Mouse (Mus musculus) kidney, postnatal 25 days (tissue): ENCODE measurements around the gene Glg1.
"Not testable (repeated sequence)": the region's sequence is repeated elsewhere in the genome, so short reads cannot be mapped to it uniquely, and the experiment has no call there.

Experiments
- DNase-seq, 2 experiments: peaks; one replicate each; pipeline ENCODE4 v3.0.0; 2021; ENCODE audit warnings: mixed read lengths in 2 of 2

Glg1 gene

GRCm38 (mm10) chr8:111248136-111248535 is 10.9 kb downstream of the Glg1 start:
- no peak for DNase-seq

GRCm38 (mm10) chr8:111246864-111247263 is 12.2 kb downstream of the Glg1 start:
- not testable (repeated sequence) for DNase-seq

GRCm38 (mm10) chr8:111246287-111246830 is 12.7 kb downstream of the Glg1 start:
- DNase-seq: peak; percentile 33 to 65

GRCm38 (mm10) chr8:111237301-111237700 is 21.7 kb downstream of the Glg1 start:
- no peak for DNase-seq

GRCm38 (mm10) chr8:111233730-111234129 is 25.3 kb downstream of the Glg1 start:
- DNase-seq: no peak

GRCm38 (mm10) chr8:111224153-111224552 is 34.9 kb downstream of the Glg1 start:
- peak; percentile 40 to 52 for DNase-seq

- no peak for DNase-seq
Measured at GRCm38 (mm10) chr8:111218107-111218506, 40.9 kb downstream of the Glg1 start.

GRCm38 (mm10) chr8:111213406-111213805 is 45.6 kb downstream of the Glg1 start:
- no peak for DNase-seq

- no peak for DNase-seq
Measured at GRCm38 (mm10) chr8:111211180-111211579, 47.8 kb downstream of the Glg1 start.

- DNase-seq: no peak
Measured at GRCm38 (mm10) chr8:111209874-111210273, 49.1 kb downstream of the Glg1 start.

- DNase-seq: peak in 1 of 2 experiments; percentile 53
Measured at GRCm38 (mm10) chr8:111206321-111206720, 52.7 kb downstream of the Glg1 start.

- no peak for DNase-seq
Measured at GRCm38 (mm10) chr8:111205033-111205432, 54.0 kb downstream of the Glg1 start.

GRCm38 (mm10) chr8:111203341-111203740 is 55.7 kb downstream of the Glg1 start:
- no peak for DNase-seq

GRCm38 (mm10) chr8:111197966-111198365 is 61.0 kb downstream of the Glg1 start:
- peak in 1 of 2 experiments; percentile 8 for DNase-seq

- no peak for DNase-seq
Measured at GRCm38 (mm10) chr8:111196181-111196580, 62.8 kb downstream of the Glg1 start.

GRCm38 (mm10) chr8:111188594-111189211 is 70.3 kb downstream of the Glg1 start:
- DNase-seq: peak; percentile 34 to 47

GRCm38 (mm10) chr8:111187470-111187869 is 71.5 kb downstream of the Glg1 start:
- no peak for DNase-seq

GRCm38 (mm10) chr8:111185472-111185947 is 73.5 kb downstream of the Glg1 start:
- DNase-seq: peak; percentile 86 to 87

- peak in 1 of 2 experiments; percentile 43 for DNase-seq
Measured at GRCm38 (mm10) chr8:111171661-111172060, 87.4 kb downstream of the Glg1 start.

GRCm38 (mm10) chr8:111157617-111158016 is 101.4 kb downstream of the Glg1 start:
- peak; percentile 72 to 79 for DNase-seq

- no peak for DNase-seq
Measured at GRCm38 (mm10) chr8:111155721-111156436, 103.1 kb downstream of the Glg1 start.

- DNase-seq: peak; percentile 96 to 98
Measured at GRCm38 (mm10) chr8:111145460-111146012, 113.5 kb downstream of the Glg1 start.

GRCm38 (mm10) chr8:111144901-111145459 is 114.0 kb downstream of the Glg1 start:
- DNase-seq: peak; percentile 18 to 57
